33 mouse cellular contexts compared by ENCODE assay signal in the genomic region with DNA sequence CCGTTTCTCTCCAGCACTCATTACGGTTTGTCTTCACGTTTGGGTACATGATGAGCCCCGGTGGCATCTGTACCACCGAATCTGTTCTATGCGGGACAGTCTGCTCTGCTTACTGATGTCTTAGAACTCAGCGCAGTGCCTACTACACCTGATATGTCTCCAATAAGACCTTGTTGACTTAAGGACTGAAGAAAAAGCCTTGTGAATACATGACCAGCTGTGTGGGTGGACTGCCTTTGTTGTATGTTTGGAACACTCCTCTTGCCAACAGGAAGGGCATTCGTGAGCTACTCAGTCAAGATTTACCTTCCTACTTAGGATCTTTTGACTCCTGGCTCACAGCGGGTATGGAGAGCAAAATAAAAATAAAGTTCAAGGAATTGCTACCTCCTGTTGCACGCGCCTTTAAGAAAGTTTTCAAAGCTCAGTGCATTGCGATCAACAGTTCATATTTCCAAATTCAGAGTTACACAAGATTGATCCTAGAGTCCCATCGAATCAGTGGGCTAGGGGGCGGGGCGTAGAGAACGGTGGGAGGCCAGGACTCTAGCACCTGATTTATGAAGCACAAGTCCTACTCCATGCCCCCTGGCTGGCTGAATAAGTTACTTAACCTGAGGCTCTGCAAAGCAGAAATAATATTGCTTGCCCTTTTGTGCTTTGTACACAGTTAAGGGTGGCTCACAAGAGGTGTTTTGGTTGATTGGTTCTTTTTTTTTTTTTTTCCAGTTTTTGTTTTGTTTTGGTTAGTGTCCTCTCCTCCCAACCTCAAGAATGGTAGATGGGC. TPM values are rescaled to one million over a fixed set of nuclear protein-coding genes. Genes with fewer than 3 reads are reported as not detected.
DNase-seq lines count a peak whose midpoint lies in the region; ATAC-seq and TF ChIP-seq lines count a peak whose summit lies in the region.
"Had no signal": no experiment of that assay in that cellular context is flagged by ENCODE, and none has a peak within 500 bp of the region (broad histone marks: within the 10 kb centered on the region; RNA-seq: fewer than 3 reads in every experiment).

No protein-coding gene starts in this region.

- no peak for TF ChIP-seq EP300 in stomach, postnatal 0 days (optimal IDR thresholded peaks at IDR 0.05)

- H3K4me1 ChIP-seq in kidney, adult 2 months (ENCODE audit: control insufficient read depth, insufficient read depth, low read length) = no peaks in the 10 kb centered on the region
- H3K4me1 ChIP-seq in stomach, postnatal 0 days (replicated peaks; ENCODE audit: control insufficient read depth, insufficient read depth) = no peaks in the 10 kb centered on the region
- H3K4me1 ChIP-seq: forebrain, embryonic 15.5 days; limb, embryonic 12.5 days; liver, embryonic 15.5 days; midbrain, embryonic 13.5 days; neural tube, embryonic 13.5 days had no signal

- 51% methylated on average over 16 of the region's 16 CpGs for WGBS in kidney, adult 2 months
- 63% methylated on average over 16 of the region's 16 CpGs for WGBS in stomach, postnatal 0 days

- TF ChIP-seq POLR2A in kidney, adult 2 months (IDR thresholded peaks at IDR 0.05; ENCODE audit: low read depth, low read length) = no peak

- no peak overlapping the region for H3K9ac ChIP-seq in stomach, postnatal 0 days (ENCODE audit: low read length)
- H3K9ac ChIP-seq: forebrain, embryonic 15.5 days; limb, embryonic 12.5 days; liver, embryonic 15.5 days; midbrain, embryonic 13.5 days; neural tube, embryonic 13.5 days had no signal

- peak; percentile 16 for DNase-seq in kidney, adult 2 months
- no peak for DNase-seq in kidney, postnatal 25 days
- DNase-seq in lung, adult 18-20 months = peak; percentile 15 to 38
- DNase-seq in lung, postnatal 4 days = no peak
- DNase-seq in fat pad, adult 2 months (ENCODE audit: extremely low read depth, low read depth, low spot score) = peak; percentile 10
- peak; percentile 35 for DNase-seq in stomach, postnatal 0 days (ENCODE audit: low spot score)
- DNase-seq in gastrocnemius, adult 18-20 months (ENCODE audit: low spot score) = no peak
- DNase-seq: adrenal gland, postnatal 10 days; cerebellum, adult 8-10 months; cerebellum, postnatal 36 days; gastrocnemius, adult 2 months; gastrocnemius, postnatal 36 days; heart, postnatal 14 days; thymus, postnatal 14 days had no signal

- no peaks in the 10 kb centered on the region for H3K9me3 ChIP-seq in stomach, postnatal 0 days (ENCODE audit: control insufficient read depth, low read length)
- H3K9me3 ChIP-seq: forebrain, embryonic 15.5 days; limb, embryonic 12.5 days; liver, embryonic 15.5 days; midbrain, embryonic 13.5 days; neural tube, embryonic 13.5 days had no signal

- no peak overlapping the region for H3K4me3 ChIP-seq in kidney, adult 2 months (ENCODE audit: insufficient read depth, low read depth, low read length)
- H3K4me3 ChIP-seq in stomach, postnatal 0 days (ENCODE audit: low read depth, low read length) = no peak overlapping the region
- H3K4me3 ChIP-seq: forebrain, embryonic 15.5 days; gastrocnemius, adult 2 months; limb, embryonic 12.5 days; liver, embryonic 15.5 days; megakaryocyte, embryonic 14.5 days; midbrain, embryonic 13.5 days; neural tube, embryonic 13.5 days had no signal

- H3K27me3 ChIP-seq in kidney, adult 2 months (replicated peaks; ENCODE audit: control insufficient read depth, insufficient read depth, low read length) = no peaks in the 10 kb centered on the region
- H3K27me3 ChIP-seq in stomach, postnatal 0 days (ENCODE audit: control insufficient read depth, insufficient read depth, low read length) = no peaks in the 10 kb centered on the region
- H3K27me3 ChIP-seq: forebrain, embryonic 15.5 days; limb, embryonic 12.5 days; midbrain, embryonic 13.5 days; neural tube, embryonic 13.5 days had no signal

- H3K36me3 ChIP-seq in kidney, adult 2 months (ENCODE audit: control insufficient read depth, insufficient read depth, low read length) = no peaks in the 10 kb centered on the region
- H3K36me3 ChIP-seq in stomach, postnatal 0 days (ENCODE audit: control insufficient read depth, insufficient read depth, low read length) = no peaks in the 10 kb centered on the region
- H3K36me3 ChIP-seq: forebrain, embryonic 15.5 days; limb, embryonic 12.5 days; liver, embryonic 15.5 days; midbrain, embryonic 13.5 days; neural tube, embryonic 13.5 days had no signal

- ATAC-seq in stomach, postnatal 0 days (ENCODE audit: low FRiP score, low TSS enrichment) = peak; percentile 81
- ATAC-seq: forebrain, embryonic 15.5 days; hindbrain, embryonic 16.5 days; midbrain, embryonic 13.5 days; Patski had no signal

- no peak overlapping the region for H3K27ac ChIP-seq in kidney, adult 2 months (ENCODE audit: insufficient read depth, low read depth, low read length)
- H3K27ac ChIP-seq in stomach, postnatal 0 days (replicated peaks) = no peak overlapping the region
- H3K27ac ChIP-seq: forebrain, embryonic 15.5 days; gastrocnemius, adult 2 months; limb, embryonic 12.5 days; liver, embryonic 15.5 days; midbrain, embryonic 13.5 days; neural tube, embryonic 13.5 days had no signal

- no peak for TF ChIP-seq CTCF in kidney, adult 2 months (conservative IDR thresholded peaks at IDR 0.05; ENCODE audit: insufficient read depth, insufficient read length, low read depth, low read length)
- no peak for TF ChIP-seq CTCF in stomach, postnatal 0 days (IDR thresholded peaks at IDR 0.05; ENCODE audit: low read depth)

- no peak overlapping the region for H3K4me2 ChIP-seq in stomach, postnatal 0 days (replicated peaks; ENCODE audit: low read depth)
- H3K4me2 ChIP-seq: forebrain, embryonic 15.5 days; limb, embryonic 12.5 days; liver, embryonic 15.5 days; midbrain, embryonic 13.5 days; neural tube, embryonic 13.5 days had no signal

RNA-seq across cellular contexts. Expression of a gene that starts 45.6 kb away (rescaled TPM):
- 0.04 and 0.16 TPM in 2 replicates for polyA plus RNA-seq in kidney, adult 2 months (2012; rRNA removed)
- polyA plus RNA-seq in stomach, postnatal 0 days (2015; fragmentation: Nextera tagmentation; extraction: Ambion mirVana) = not detected in 2 replicates
- not detected for total RNA-seq in gastrocnemius, adult 18-20 months (2021)
- total RNA-seq: adrenal gland, postnatal 10 days; gastrocnemius, adult 2 months; gastrocnemius, postnatal 36 days; heart, adult 8-10 months; heart, postnatal 14 days; layer of hippocampus, adult 18-20 months; left cerebral cortex, postnatal 14 days; MEL had no signal
- polyA plus RNA-seq: embryonic facial prominence, embryonic 11.5 days; heart, embryonic 14.5 days; hindbrain, embryonic 11.5 days; intestine, embryonic 14.5 days; kidney, embryonic 16.5 days; limb, embryonic 12.5 days; lung, embryonic 16.5 days; Patski; stomach, embryonic 14.5 days had no signal

Comparison
In these comparisons a context has a peak if more than half of its experiments do, and no peak if none do; other contexts are left out.
1. DNase-seq: peak in kidney, adult 2 months (single experiment), lung, adult 18-20 months (2 of 2), fat pad, adult 2 months (single experiment) and stomach, postnatal 0 days (single experiment); none in kidney, postnatal 25 days (0 of 2), lung, postnatal 4 days (0 of 2) and gastrocnemius, adult 18-20 months (single experiment).